Mouse (Mus musculus) E14TG2a.4 (cell line): ENCODE results near the gene Meltf.
A peak's percentile ranks its signal among the peaks of the same experiment; 100 is the strongest.

ENCODE experiments used
- H3K27me3 ChIP-seq: 2 replicates; pipeline ENCODE4 v1.6.1; 2014; ENCODE audit warnings: low read length, control low read depth; ENCODE audit not compliant: insufficient read depth
- H3K36me3 ChIP-seq: 2 replicates; pipeline ENCODE4 v1.6.1; 2014; ENCODE audit warnings: low read length, control low read depth; ENCODE audit not compliant: insufficient read depth
- H3K4me1 ChIP-seq: replicated peaks from 2 replicates; pipeline ENCODE4 v1.6.1; 2014; ENCODE audit warnings: low read depth, low read length, control low read depth
- H3K4me3 ChIP-seq: replicated peaks from 2 replicates; pipeline ENCODE4 v1.5.1; 2014; ENCODE audit warnings: mild to moderate bottlenecking, low read length
- H3K9me3 ChIP-seq: 2 replicates; pipeline ENCODE4 v1.6.1; 2014; ENCODE audit warnings: low read length, control low read depth
- CTCF ChIP-seq: conservative IDR thresholded peaks from 2 replicates; pipeline ENCODE4 v1.5.1; 2014; ENCODE audit warnings: low read length
- NANOG ChIP-seq: IDR thresholded peaks from 2 replicates; pipeline ENCODE4 v1.6.1; 2014; ENCODE audit warnings: borderline replicate concordance, low read length, mixed read lengths
- POU5F1 ChIP-seq: IDR thresholded peaks from 2 replicates; pipeline ENCODE4 v1.6.1; 2014; ENCODE audit warnings: low read length, borderline replicate concordance

Meltf gene

DNA sequence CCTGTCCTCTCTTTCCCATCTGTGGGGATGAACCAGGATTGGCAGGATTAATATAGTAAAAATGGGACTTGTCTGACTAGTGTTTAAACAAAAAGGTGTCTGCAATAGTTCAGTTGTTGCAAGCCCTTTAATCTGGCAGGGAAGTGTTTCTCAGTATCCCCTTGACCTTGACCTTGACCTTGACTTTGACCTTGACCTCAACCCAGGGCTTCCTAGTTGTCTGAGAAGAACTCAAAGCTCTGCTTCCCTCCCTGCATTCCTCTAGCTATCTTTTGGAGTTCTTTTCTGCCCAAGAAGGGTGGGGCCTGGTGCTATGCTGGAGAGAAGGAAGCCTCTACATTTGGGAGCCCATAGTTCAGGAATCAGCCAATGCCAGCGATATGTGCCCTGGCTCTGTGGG is 23.3 kb downstream of the Meltf start:
- H3K27me3 ChIP-seq = peaks cover 25% of the 10 kb centered on the region
- peaks cover 70% of the 10 kb centered on the region for H3K4me1 ChIP-seq
- TF ChIP-seq NANOG = no peak
- no peak for TF ChIP-seq CTCF
- no peak for TF ChIP-seq POU5F1
- H3K4me3 ChIP-seq = no peak overlapping the region
- H3K36me3 ChIP-seq = no peaks in the 10 kb centered on the region
- H3K9me3 ChIP-seq = no peaks in the 10 kb centered on the region

DNA sequence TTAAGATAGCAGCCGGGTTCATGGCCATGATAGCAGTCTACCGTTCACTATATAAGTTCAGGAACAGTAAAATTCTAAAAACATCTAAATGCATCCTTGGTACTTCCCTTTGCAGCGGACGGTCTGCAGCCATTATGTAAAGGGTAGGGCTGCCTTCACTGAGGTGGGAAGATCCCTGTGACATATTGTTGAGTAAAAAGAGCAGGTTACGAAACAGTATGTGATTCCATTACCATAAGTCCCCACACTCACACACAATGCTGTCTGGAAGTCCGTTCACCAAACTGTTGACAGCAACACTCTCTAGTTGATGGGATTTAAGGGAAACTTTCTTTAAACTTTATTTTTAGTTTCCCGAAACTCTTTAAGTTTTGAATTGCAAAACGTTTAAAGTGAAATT is 24.6 kb downstream of the Meltf start:
- no peaks in the 10 kb centered on the region for H3K9me3 ChIP-seq
- H3K4me3 ChIP-seq = no peak overlapping the region
- TF ChIP-seq POU5F1 (no peak), CTCF (no peak), NANOG (no peak)
- peaks cover 63% of the 10 kb centered on the region for H3K4me1 ChIP-seq
- H3K36me3 ChIP-seq = no peaks in the 10 kb centered on the region
- peaks cover 19% of the 10 kb centered on the region for H3K27me3 ChIP-seq

DNA sequence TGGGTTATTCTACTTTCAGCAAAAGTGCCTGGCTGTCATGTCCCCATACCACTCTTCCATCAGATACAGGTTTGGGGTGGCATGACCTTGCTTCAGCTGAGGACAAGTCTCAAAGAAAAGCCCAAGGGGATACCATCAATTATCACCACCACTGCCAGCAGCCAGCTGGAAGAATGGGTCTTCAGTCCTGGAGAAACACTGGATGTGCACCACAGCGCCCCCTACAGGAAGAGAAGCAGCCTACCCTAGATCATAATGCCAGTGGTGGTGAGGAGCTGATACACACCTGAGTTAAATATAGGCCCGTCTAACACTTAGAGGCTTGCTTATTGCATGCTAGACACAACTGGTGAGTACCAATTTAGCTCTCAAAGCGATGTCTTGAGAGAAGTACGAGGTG is 26.7 kb downstream of the Meltf start:
- peaks cover 21% of the 10 kb centered on the region for H3K27me3 ChIP-seq
- no peaks in the 10 kb centered on the region for H3K36me3 ChIP-seq
- TF ChIP-seq NANOG (no peak), POU5F1 (no peak), CTCF (peak; percentile 83)
- H3K9me3 ChIP-seq = no peaks in the 10 kb centered on the region
- peaks cover 65% of the 10 kb centered on the region for H3K4me1 ChIP-seq
- H3K4me3 ChIP-seq = no peak overlapping the region

DNA sequence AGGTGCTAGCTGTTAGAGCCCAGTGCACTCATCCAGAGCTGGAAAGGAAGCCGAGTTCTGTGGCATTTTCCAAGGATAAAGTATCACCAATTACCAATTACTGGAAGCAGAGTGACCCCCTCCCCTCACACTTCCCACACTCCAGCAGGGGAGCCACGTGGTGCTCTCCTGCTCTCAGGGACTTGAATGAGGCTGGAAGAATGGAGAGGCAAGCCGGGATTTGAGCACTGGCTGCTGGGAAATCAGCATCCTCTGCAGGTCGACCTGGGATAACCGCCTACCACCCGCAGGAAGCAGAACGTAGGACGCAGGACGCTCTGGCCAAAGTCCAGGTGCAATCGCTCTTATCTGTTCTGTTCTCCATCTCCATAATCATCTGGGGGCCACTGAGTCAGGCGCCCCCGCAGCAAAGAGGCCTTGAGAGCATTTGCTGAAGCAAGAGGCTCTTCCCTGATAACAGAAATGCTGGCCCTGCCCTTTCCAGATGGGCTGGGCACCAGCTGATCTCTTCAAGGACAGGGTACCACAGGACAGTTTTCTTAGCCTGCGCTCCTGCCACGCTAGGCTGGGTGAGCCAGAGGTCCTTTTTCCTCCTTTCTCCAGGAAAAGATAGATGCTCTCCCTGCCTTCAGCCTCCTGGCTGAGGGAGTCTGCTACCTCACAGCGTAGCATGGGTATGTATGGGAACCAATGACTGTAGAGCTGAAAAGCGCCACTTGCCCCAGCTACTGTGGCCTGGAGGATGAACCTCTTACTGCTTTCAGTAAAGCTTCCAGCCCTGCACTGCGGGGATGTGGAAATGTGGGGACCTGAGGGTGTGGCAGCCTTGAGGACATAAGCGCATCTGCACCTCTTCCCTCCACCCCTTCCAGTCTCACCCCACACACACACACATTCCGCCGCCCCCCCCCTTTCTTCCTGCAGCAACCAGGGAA is 27.5 kb downstream of the Meltf start:
- H3K4me1 ChIP-seq = peaks cover 64% of the 10 kb centered on the region
- no peaks in the 10 kb centered on the region for H3K36me3 ChIP-seq
- H3K9me3 ChIP-seq = no peaks in the 10 kb centered on the region
- peak overlapping the region; percentile 60 for H3K4me3 ChIP-seq
- TF ChIP-seq POU5F1 = no peak
- no peak for TF ChIP-seq CTCF
- no peak for TF ChIP-seq NANOG
- H3K27me3 ChIP-seq = peaks cover 21% of the 10 kb centered on the region

DNA sequence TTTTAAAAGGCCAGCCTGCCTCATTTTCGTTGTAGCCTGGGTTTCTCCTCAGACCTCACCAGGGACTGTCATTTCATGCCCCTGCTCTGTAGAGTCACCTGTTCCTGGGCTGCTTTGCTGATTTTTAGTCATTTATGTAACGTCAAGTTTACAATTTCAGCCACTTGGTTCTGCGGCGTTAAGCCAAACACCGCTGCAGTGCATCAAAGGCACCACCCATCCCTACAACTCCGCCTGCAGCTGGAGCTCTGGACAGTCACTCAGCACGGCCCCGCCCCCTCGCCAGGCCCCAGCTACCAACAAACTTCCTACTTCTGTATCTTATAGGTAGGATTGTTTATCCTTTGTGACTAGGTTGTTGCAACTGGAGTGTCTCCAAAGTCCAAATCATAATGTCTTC is 28.3 kb downstream of the Meltf start:
- H3K4me1 ChIP-seq = peaks cover 56% of the 10 kb centered on the region
- no peak for TF ChIP-seq NANOG
- no peak for TF ChIP-seq CTCF
- TF ChIP-seq POU5F1 = no peak
- H3K27me3 ChIP-seq = peaks cover 21% of the 10 kb centered on the region

DNA sequence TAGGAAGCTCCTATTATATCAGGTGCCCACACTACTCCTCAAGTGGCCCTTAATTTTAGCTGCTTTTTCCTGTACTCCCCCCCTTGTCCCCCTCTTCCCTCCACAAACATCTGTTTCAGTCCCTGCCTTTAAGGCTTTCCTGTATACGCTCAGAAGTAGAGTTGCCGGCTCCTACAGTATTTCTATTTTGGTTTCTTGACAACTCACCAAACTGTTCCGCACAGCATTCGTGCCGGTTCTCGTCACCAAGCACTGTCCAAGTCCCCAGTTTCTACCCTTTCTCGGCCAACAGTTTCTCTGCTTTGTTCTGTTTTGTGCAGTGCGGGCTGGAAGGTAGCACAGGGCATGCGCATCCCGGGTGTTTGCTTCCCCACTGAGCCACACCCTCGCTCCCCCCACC is 30.3 kb downstream of the Meltf start:
- TF ChIP-seq CTCF = no peak
- TF ChIP-seq NANOG = no peak
- TF ChIP-seq POU5F1 = no peak
- H3K4me3 ChIP-seq = no peak overlapping the region
- no peaks in the 10 kb centered on the region for H3K36me3 ChIP-seq
- H3K27me3 ChIP-seq = peaks cover 27% of the 10 kb centered on the region
- H3K9me3 ChIP-seq = no peaks in the 10 kb centered on the region
- H3K4me1 ChIP-seq = peaks cover 42% of the 10 kb centered on the region

More for the DNA sequence above, 28.3 kb downstream of the Meltf start:
- H3K4me3 ChIP-seq = peak overlapping the region; percentile 60
- no peaks in the 10 kb centered on the region for H3K9me3 ChIP-seq
- no peaks in the 10 kb centered on the region for H3K36me3 ChIP-seq

DNA sequence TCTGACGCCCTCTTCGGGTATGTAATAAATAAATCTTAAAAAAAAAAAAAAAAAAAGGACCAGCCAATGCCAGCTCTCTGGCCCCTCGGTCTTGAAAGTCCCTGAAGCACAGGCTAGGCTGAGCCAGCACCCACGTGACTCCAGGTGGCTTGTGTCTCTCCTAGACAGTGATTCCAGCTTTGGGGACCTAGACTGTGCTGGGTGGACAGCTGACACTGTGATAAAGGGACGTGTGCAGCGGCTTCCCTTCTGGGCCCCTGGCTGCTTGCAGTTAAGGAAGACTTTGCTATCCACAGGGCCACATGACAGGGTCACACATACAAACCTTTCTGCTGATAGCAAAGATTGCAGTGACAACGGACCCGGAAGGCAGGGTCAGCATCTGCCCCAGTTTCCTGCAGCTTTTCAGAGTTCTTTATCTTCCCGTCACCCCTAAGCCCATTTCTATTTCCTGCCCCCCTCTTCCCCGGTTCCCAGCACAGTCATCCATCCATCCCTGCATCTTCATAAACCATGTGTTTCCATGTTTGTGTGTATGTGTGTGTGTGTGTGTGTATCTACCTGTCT is 31.8 kb downstream of the Meltf start:
- no peaks in the 10 kb centered on the region for H3K36me3 ChIP-seq
- TF ChIP-seq NANOG = no peak
- H3K9me3 ChIP-seq = no peaks in the 10 kb centered on the region
- H3K27me3 ChIP-seq = peaks cover 24% of the 10 kb centered on the region
- H3K4me1 ChIP-seq = peaks cover 34% of the 10 kb centered on the region
- H3K4me3 ChIP-seq = no peak overlapping the region

DNA sequence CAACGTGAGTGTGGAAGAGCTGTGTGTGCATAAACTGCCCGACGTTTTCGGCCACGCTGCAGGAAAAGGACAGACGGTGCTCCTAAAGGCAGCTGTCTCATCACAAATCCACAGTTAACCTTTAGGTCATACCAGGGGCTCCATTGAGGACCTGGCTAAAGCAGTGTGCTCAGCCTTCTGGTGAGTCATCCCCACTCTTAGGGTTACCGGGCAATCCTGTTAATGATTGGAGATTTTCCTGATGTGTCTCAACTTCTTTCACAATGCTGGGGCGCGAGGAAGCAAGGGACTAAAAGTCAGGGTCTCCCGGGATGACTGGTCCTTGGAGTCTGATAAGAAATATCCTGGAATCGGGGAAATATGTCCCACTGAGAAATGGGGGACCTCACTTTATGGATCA is 39.2 kb downstream of the Meltf start:
- Histone ChIP-seq H3K4me1 (peaks cover 7% of the 10 kb centered on the region), H3K27me3 (peaks cover 14% of the 10 kb centered on the region), H3K36me3 (no peaks in the 10 kb centered on the region), H3K4me3 (0 out of 2 replicates have a peak overlapping the region, but pooled peaks have one; percentile 46), H3K9me3 (no peaks in the 10 kb centered on the region)
- TF ChIP-seq CTCF = no peak
- TF ChIP-seq POU5F1 = no peak
- no peak for TF ChIP-seq NANOG
